Mouse (Mus musculus) MN1 (cell line): ENCODE data around the gene Egfr.
A peak's percentile ranks its signal among the peaks of the same experiment; 100 is the strongest.

ENCODE experiments used
- DNase-seq: peaks from one replicate; pipeline ENCODE4 v3.0.0-alpha.2; 2016; ENCODE audit warnings: low spot score

Egfr gene

GRCm38 (mm10) chr11:16823830-16824545, 72.0 kb downstream of the Egfr start:
- DNase-seq = no peak

- no peak for DNase-seq
These were observed 77.5 kb downstream of the Egfr start for GRCm38 (mm10) chr11:16829468-16829867.

- no peak for DNase-seq
These were observed 78.7 kb downstream of the Egfr start for GRCm38 (mm10) chr11:16830531-16831227.

- DNase-seq = no peak
These were observed 80.0 kb downstream of the Egfr start for GRCm38 (mm10) chr11:16831974-16832464.

- no peak for DNase-seq
These were observed 86.8 kb downstream of the Egfr start for GRCm38 (mm10) chr11:16838772-16839171.

GRCm38 (mm10) chr11:16842924-16843323, 90.9 kb downstream of the Egfr start:
- no peak for DNase-seq

- DNase-seq = no peak
These were observed 92.0 kb downstream of the Egfr start for GRCm38 (mm10) chr11:16843889-16844568.

- DNase-seq = no peak
These were observed 96.9 kb downstream of the Egfr start for GRCm38 (mm10) chr11:16848881-16849280.

GRCm38 (mm10) chr11:16851361-16851760, 99.4 kb downstream of the Egfr start:
- no peak for DNase-seq

- DNase-seq = no peak
These were observed 102.1 kb downstream of the Egfr start for GRCm38 (mm10) chr11:16854111-16854510.

GRCm38 (mm10) chr11:16857346-16857745, 105.3 kb downstream of the Egfr start:
- no peak for DNase-seq

GRCm38 (mm10) chr11:16861037-16861436, 109.0 kb downstream of the Egfr start:
- DNase-seq = no peak

GRCm38 (mm10) chr11:16863547-16863946, 111.5 kb downstream of the Egfr start:
- DNase-seq = no peak

GRCm38 (mm10) chr11:16864980-16865561, 113.1 kb downstream of the Egfr start:
- no peak for DNase-seq

GRCm38 (mm10) chr11:16868051-16868450, 116.0 kb downstream of the Egfr start:
- DNase-seq = no peak

- no peak for DNase-seq
These were observed 117.5 kb downstream of the Egfr start for GRCm38 (mm10) chr11:16869506-16869905.

- DNase-seq = peak; percentile 18
These were observed 119.1 kb downstream of the Egfr start for GRCm38 (mm10) chr11:16871120-16871519.

GRCm38 (mm10) chr11:16877676-16878378, 125.8 kb downstream of the Egfr start:
- DNase-seq = peak; percentile 42

- no peak for DNase-seq
These were observed 129.9 kb downstream of the Egfr start for GRCm38 (mm10) chr11:16881932-16882331.

- DNase-seq = no peak
These were observed 134.1 kb downstream of the Egfr start for GRCm38 (mm10) chr11:16886152-16886551.

- DNase-seq = no peak
These were observed 136.1 kb downstream of the Egfr start for GRCm38 (mm10) chr11:16888086-16888485.
